Mouse (Mus musculus) left cerebral cortex, postnatal 25 days (tissue): ENCODE measurements around the gene Pla2g4c. TPM values are rescaled to one million over a fixed set of nuclear protein-coding genes. Genes with fewer than 3 reads are reported as not detected.
"Not testable (repeated sequence)": the region's sequence is repeated elsewhere in the genome, so short reads cannot be mapped to it uniquely, and the experiment has no call there.

Source experiments
- DNase-seq, 2 experiments: peaks; one replicate each; pipeline ENCODE4 v3.0.0; 2022; ENCODE audit warnings: low spot score in 2 of 2, mixed read lengths in 1 of 2
- intact Hi-C: fragments of 180-260 bp; cut with DNase I; formaldehyde crosslinking; loops from one replicate; pipeline ENCODE4 v1.15.1; 2025
- total RNA-seq, 2 experiments: library from RNA; stranded (reverse); gene quantifications; 2 replicates each; pipeline ENCODE4 v1.2.3; 2021

Pla2g4c gene
- total RNA-seq = under 1 TPM; 0.16 to 0.37 TPM

DNA sequence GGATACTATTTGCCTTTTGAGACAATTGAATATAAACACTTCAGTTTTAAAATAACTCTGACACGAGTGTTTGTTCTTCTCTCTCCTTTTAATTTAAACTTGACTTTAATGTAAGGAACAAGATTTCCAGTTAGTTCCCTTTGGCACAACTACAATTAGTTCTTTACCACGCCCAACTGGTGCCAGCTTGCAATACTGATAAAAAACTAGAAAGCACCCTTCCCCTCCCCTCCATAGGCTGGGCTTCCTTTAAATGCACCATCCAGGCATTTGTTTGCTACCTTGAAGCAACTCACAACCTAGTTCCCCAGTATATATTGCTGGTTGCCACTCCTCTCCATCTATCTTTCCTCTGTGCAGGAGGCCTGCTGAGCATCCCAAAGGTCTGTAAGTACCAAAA is at the start of gene Pla2g4c:
Gene Pla2g4c (plus strand): TSS at position 340 of the 400 bp plus-strand sequence.
- intact Hi-C loops = no loop called here
- no peak for DNase-seq

GRCm38 (mm10) chr7:13277081-13277480 is 47.4 kb upstream of the Pla2g4c start, which contains the start of gene Lig1:
Gene Lig1 (plus strand): TSS chr7:13277283.
- no peak for DNase-seq
- intact Hi-C loops = loop anchor here (5.0 kb wide), 1 partner anchor 225 kb away; the partner anchor contains the start of gene Mzf1

GRCm38 (mm10) chr7:13277833-13278232 is 46.6 kb upstream of the Pla2g4c start:
- DNase-seq = no peak
- intact Hi-C loops = loop anchor here (5.0 kb wide), 1 partner anchor 226 kb away; the partner anchor contains the start of gene Mzf1

GRCm38 (mm10) chr7:13278308-13278891 is 46.1 kb upstream of the Pla2g4c start, which contains the start of gene Zswim9:
Gene Zswim9 (minus strand): TSS chr7:13278721.
- intact Hi-C loops = loop anchor here (5.0 kb wide), 1 partner anchor 226 kb away; the partner anchor contains the start of gene Mzf1
- DNase-seq = peak; percentile 94 to 96

DNA sequence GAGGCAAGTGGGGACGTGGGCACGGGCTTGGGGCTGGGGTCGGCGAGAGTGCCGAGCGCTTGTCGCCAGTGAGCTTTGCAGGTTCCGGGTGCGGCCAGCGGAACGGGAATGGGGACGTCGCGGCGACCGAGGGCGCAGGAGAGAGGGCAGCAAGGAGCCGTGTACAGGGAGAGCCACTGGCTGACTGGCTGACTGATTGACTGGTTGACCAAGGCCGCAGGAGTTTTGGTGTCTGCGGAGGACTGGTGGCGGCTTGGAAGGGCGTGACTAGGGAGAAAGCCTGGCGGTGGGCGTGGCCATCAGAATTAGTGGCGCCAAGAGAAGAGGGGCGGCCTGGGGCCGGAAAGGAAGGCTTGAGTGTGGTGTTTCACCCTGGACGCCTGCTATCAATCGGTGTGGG is 45.5 kb upstream of the Pla2g4c start:
- not testable (repeated sequence) for DNase-seq
- intact Hi-C loops = loop anchor here (5.0 kb wide), 1 partner anchor 227 kb away; the partner anchor contains the start of gene Mzf1

DNA sequence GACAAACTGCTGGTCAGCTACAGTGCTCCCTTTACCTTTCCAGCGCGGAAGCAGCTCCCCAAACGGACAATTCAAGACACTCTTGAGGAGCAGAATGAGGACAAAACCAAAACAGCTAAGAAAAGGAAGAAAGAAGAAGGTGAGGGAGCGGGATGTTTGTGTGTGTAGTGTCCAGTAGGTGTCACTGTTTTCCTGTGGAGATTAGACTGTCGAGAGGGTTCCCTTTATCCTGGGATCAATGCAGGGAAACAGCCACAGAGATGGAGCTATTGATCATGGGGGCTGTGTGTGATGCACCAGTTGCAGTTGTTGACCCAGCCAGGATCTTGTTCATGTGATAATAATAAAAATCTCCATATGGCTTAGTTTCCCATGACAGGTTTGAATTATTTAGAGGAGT is 35.8 kb upstream of the Pla2g4c start:
- intact Hi-C loops = loop anchor here (2.0 to 5.0 kb wide), 4 partner anchors 69 to 1029 kb away; no protein-coding TSS in a partner anchor
- DNase-seq = peak; percentile 9 to 59

DNA sequence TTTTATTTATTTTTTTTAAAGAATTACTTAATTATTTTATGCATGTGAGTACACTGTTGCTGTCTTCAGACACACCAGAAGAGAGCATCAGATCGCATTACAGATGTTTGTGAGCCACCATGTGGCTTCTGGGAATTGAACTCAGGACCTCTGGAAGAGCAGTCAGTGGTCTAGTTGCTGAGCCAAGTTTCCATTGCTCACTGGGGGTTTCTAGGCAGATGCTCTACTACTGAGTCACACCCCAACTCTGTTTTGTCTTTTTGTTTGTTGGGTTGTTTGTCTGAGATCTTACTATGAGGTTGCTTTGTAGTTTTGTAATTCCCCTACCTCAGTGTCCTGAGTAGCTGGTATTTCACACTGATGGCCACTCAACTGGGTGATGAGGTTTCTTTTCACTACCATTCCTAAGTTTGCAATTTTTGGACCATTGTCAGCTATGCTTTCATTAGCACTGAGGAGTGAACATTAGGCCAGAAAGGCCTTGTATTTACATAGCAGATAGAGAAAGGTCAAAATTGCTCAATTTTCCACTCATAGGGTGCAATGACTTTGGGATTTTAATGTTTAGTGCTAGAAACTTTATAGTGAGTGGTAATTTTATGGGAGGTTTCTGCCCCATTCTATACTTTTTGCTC is 34.3 kb upstream of the Pla2g4c start:
- DNase-seq = no peak
- intact Hi-C loops = no loop called here

DNA sequence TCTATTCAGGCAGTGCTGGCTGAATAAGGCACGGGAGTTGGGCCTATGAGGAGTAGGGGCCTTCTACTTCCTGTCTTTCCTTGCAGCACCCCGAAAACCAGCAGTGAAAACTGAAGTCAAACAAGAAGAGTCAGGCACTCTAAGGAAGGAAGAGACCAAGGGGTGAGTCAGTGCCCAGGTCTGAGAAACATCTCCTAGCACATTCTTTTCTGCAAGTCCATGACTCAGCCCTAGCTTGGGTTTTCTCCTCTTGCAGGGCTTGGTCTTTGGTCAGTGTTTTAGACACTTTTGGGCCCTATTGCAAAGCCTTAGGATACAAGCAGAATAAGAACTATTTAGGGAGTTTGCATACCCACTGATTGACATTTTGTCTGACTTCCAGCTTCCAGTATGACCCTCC is 33.1 kb upstream of the Pla2g4c start:
- DNase-seq = no peak
- intact Hi-C loops = no loop called here

- intact Hi-C loops = no loop called here
- DNase-seq = peak in 1 of 2 experiments; percentile 12
Observed at GRCm38 (mm10) chr7:13293878-13294855, 30.3 kb upstream of the Pla2g4c start.

DNA sequence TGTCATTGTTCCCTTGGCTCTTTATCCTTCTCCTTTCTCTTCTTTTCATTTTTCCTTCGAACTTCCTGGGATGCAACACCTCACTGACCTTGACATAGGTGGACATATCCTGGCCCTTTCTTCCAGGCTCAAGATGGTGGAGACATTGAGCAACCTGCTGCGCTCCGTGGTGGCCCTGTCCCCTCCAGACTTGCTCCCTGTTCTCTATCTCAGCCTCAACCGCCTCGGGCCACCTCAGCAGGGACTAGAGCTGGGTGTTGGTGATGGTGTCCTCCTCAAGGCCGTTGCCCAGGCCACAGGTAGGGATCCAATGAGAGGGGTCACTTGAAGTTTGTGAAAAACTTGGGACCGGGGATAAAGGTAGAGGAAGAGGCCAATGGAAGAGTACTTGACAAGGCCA is 29.2 kb upstream of the Pla2g4c start:
- DNase-seq = no peak
- intact Hi-C loops = no loop called here

DNA sequence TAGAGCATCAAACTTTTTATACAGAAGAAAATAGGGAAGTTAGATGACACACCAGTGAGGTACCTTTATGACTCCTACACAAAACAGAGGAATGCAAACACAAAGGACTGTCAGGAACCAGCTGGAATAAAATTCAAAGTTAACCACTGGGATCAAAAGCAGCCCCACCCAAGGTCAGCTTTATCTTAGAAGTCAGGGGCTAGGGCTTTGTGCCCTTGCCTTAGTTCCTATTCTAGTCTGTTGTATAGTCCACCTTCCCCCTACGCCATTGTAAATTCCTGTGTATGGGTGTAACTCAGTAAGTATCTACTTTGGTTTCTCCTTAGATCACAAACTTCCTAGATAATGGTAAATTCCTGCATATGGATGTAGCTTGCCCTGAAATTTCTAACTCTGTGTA is 26.8 kb upstream of the Pla2g4c start:
- intact Hi-C loops = no loop called here
- no peak for DNase-seq

- DNase-seq = no peak
- intact Hi-C loops = no loop called here
Observed at GRCm38 (mm10) chr7:13298821-13299220, 25.6 kb upstream of the Pla2g4c start.

- no peak for DNase-seq
- intact Hi-C loops = no loop called here
Observed at GRCm38 (mm10) chr7:13301643-13302042, 22.8 kb upstream of the Pla2g4c start.

DNA sequence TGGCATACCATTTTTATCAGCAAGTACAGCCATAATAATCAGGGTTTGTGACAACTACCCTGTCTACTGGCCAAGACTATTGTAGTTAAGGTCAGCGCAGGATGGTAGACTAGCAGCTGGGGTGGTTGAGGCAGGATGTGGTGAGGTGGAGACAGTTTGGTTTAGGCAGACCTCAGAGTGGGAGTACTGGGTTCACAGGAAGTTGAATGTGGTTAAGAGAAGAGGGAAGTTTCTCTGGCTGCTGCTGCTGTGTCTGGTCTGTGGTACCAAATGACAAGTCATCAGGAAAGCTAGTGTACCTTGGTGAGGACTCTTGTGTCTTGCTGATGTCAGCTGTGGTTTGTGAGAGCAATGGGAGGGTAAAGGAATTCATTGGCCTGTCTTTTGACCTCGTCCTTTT is 21.7 kb upstream of the Pla2g4c start:
- no peak for DNase-seq
- intact Hi-C loops = no loop called here

- no peak for DNase-seq
- intact Hi-C loops = no loop called here
Observed at GRCm38 (mm10) chr7:13303372-13303771, 21.1 kb upstream of the Pla2g4c start.

GRCm38 (mm10) chr7:13309407-13309806 is 15.0 kb upstream of the Pla2g4c start:
- DNase-seq = no peak
- intact Hi-C loops = no loop called here

- intact Hi-C loops = no loop called here
- no peak for DNase-seq
Observed at GRCm38 (mm10) chr7:13310493-13311199, 13.8 kb upstream of the Pla2g4c start.

- intact Hi-C loops = no loop called here
Observed at GRCm38 (mm10) chr7:13311401-13311800, 13.1 kb upstream of the Pla2g4c start.

GRCm38 (mm10) chr7:13314095-13314597 is 10.3 kb upstream of the Pla2g4c start:
- DNase-seq = no peak
- intact Hi-C loops = no loop called here

More at GRCm38 (mm10) chr7:13311401-13311800, 13.1 kb upstream of the Pla2g4c start:
- DNase-seq = peak in 1 of 2 experiments; percentile 35
